Mouse (Mus musculus): ENCODE data around the gene Rpl27a. TPM values are rescaled to one million over a fixed set of nuclear protein-coding genes. Genes with fewer than 3 reads are reported as not detected.

The Rpl27a gene
- total and polyA plus RNA-seq, 3 experiments: 102 to 167 (median 105) TPM

- Histone ChIP-seq H3K4me1 (ENCODE audit: control insufficient read depth, insufficient read depth, low read length) (peaks cover 34% of the 10 kb centered on the region), H3K27me3 (ENCODE audit: control insufficient read depth, insufficient read depth, low read length) (no peaks in the 10 kb centered on the region), H3K9ac (ENCODE audit: low read depth, low read length) (no peak overlapping the region), H3K27ac (peak overlapping the region; percentile 5), H3K79me2 (replicated peaks; ENCODE audit: control insufficient read depth, insufficient read depth, low read length) (0 out of 2 replicates have a peak, but pooled peaks cover 1% of the 10 kb centered on the region), H3K36me3 (ENCODE audit: control insufficient read depth, insufficient read depth, low read length) (peaks cover 52% of the 10 kb centered on the region), H3K4me3 (no peak overlapping the region)
- DNase-seq: no peak
- no peak for TF ChIP-seq POLR2A (IDR thresholded peaks at IDR 0.05; ENCODE audit: insufficient read depth, low read depth, low read length)
- no peak for TF ChIP-seq EP300 (IDR thresholded peaks at IDR 0.05; ENCODE audit: insufficient read depth, low read depth, low read length)
- no peak for TF ChIP-seq CTCF (IDR thresholded peaks at IDR 0.05)
- intact Hi-C loops (cut with DNase I): no loop called here
- WGBS: 66% methylated on average over 5 of the region's 5 CpGs
Observed at GRCm38 (mm10) chr7:109546726-109547125, 27.8 kb downstream of the Rpl27a start.

GRCm38 (mm10) chr7:109559536-109559935 is 40.6 kb downstream of the Rpl27a start:
- Histone ChIP-seq H3K79me2 (replicated peaks; ENCODE audit: control insufficient read depth, insufficient read depth, low read length) (peaks cover 2% of the 10 kb centered on the region; the same call in 1 of the 2 replicates), H3K4me3 (no peak overlapping the region), H3K4me1 (ENCODE audit: control insufficient read depth, insufficient read depth, low read length) (peaks cover 25% of the 10 kb centered on the region), H3K27ac (peak overlapping the region; percentile 79), H3K27me3 (ENCODE audit: control insufficient read depth, insufficient read depth, low read length) (no peaks in the 10 kb centered on the region), H3K36me3 (ENCODE audit: control insufficient read depth, insufficient read depth, low read length) (peaks cover 32% of the 10 kb centered on the region), H3K9ac (ENCODE audit: low read depth, low read length) (0 out of 2 replicates have a peak overlapping the region, but pooled peaks have one; percentile 14)
- DNase-seq: peak; percentile 69 to 82
- 34% methylated on average over 6 of the region's 6 CpGs for WGBS
- intact Hi-C loops (cut with DNase I): no loop called here
- TF ChIP-seq CTCF (IDR thresholded peaks at IDR 0.05): no peak
- no peak for TF ChIP-seq POLR2A (IDR thresholded peaks at IDR 0.05; ENCODE audit: insufficient read depth, low read depth, low read length)
- TF ChIP-seq EP300 (IDR thresholded peaks at IDR 0.05; ENCODE audit: insufficient read depth, low read depth, low read length): 0 out of 2 replicates have a peak, but pooled peaks have one; percentile 10

- H3K4me3 ChIP-seq: no peak overlapping the region
- peaks cover 25% of the 10 kb centered on the region for H3K36me3 ChIP-seq (ENCODE audit: control insufficient read depth, insufficient read depth, low read length)
- no peak for TF ChIP-seq POLR2A (IDR thresholded peaks at IDR 0.05; ENCODE audit: insufficient read depth, low read depth, low read length)
- TF ChIP-seq EP300 (IDR thresholded peaks at IDR 0.05; ENCODE audit: insufficient read depth, low read depth, low read length): no peak
- TF ChIP-seq CTCF (IDR thresholded peaks at IDR 0.05): no peak
- DNase-seq: no peak
- H3K27ac ChIP-seq: peak overlapping the region; percentile 61
- no peaks in the 10 kb centered on the region for H3K27me3 ChIP-seq (ENCODE audit: control insufficient read depth, insufficient read depth, low read length)
- peaks cover 24% of the 10 kb centered on the region for H3K4me1 ChIP-seq (ENCODE audit: control insufficient read depth, insufficient read depth, low read length)
- intact Hi-C loops (cut with DNase I): no loop called here
- 19% methylated on average over 8 of the region's 8 CpGs for whole genome bisulfite sequencing
- H3K9ac ChIP-seq (ENCODE audit: low read depth, low read length): no peak overlapping the region
- H3K79me2 ChIP-seq (replicated peaks; ENCODE audit: control insufficient read depth, insufficient read depth, low read length): peaks cover 3% of the 10 kb centered on the region; the same call in 1 of the 2 replicates
Observed at GRCm38 (mm10) chr7:109561466-109562153, 42.7 kb downstream of the Rpl27a start.

GRCm38 (mm10) chr7:109562154-109562599 is 43.2 kb downstream of the Rpl27a start:
- no peak overlapping the region for H3K9ac ChIP-seq (ENCODE audit: low read depth, low read length)
- TF ChIP-seq EP300 (IDR thresholded peaks at IDR 0.05; ENCODE audit: insufficient read depth, low read depth, low read length) (no peak), CTCF (IDR thresholded peaks at IDR 0.05) (no peak), POLR2A (IDR thresholded peaks at IDR 0.05; ENCODE audit: insufficient read depth, low read depth, low read length) (no peak)

GRCm38 (mm10) chr7:109562676-109563075 is 43.7 kb downstream of the Rpl27a start:
- Histone ChIP-seq H3K4me1 (ENCODE audit: control insufficient read depth, insufficient read depth, low read length) (peaks cover 30% of the 10 kb centered on the region), H3K27me3 (ENCODE audit: control insufficient read depth, insufficient read depth, low read length) (no peaks in the 10 kb centered on the region), H3K9ac (ENCODE audit: low read depth, low read length) (no peak overlapping the region), H3K27ac (peak overlapping the region; percentile 61), H3K79me2 (replicated peaks; ENCODE audit: control insufficient read depth, insufficient read depth, low read length) (peaks cover 4% of the 10 kb centered on the region; the same call in 1 of the 2 replicates), H3K4me3 (no peak overlapping the region), H3K36me3 (ENCODE audit: control insufficient read depth, insufficient read depth, low read length) (peaks cover 29% of the 10 kb centered on the region)
- DNase-seq: no peak
- TF ChIP-seq POLR2A (IDR thresholded peaks at IDR 0.05; ENCODE audit: insufficient read depth, low read depth, low read length) (no peak), EP300 (IDR thresholded peaks at IDR 0.05; ENCODE audit: insufficient read depth, low read depth, low read length) (no peak), CTCF (IDR thresholded peaks at IDR 0.05) (no peak)
- intact Hi-C loops (cut with DNase I): no loop called here
- 41% methylated on average over 5 of the region's 5 CpGs for WGBS

More at GRCm38 (mm10) chr7:109562154-109562599, 43.2 kb downstream of the Rpl27a start:
- H3K27ac ChIP-seq: peak overlapping the region; percentile 61
- peaks cover 28% of the 10 kb centered on the region for H3K4me1 ChIP-seq (ENCODE audit: control insufficient read depth, insufficient read depth, low read length)
- no peak for DNase-seq
- peaks cover 3% of the 10 kb centered on the region; the same call in 1 of the 2 replicates for H3K79me2 ChIP-seq (replicated peaks; ENCODE audit: control insufficient read depth, insufficient read depth, low read length)
- 9% methylated on average over 4 of the region's 4 CpGs for WGBS
- no peak overlapping the region for H3K4me3 ChIP-seq
- no peaks in the 10 kb centered on the region for H3K27me3 ChIP-seq (ENCODE audit: control insufficient read depth, insufficient read depth, low read length)
- intact Hi-C loops (cut with DNase I): no loop called here
- peaks cover 25% of the 10 kb centered on the region for H3K36me3 ChIP-seq (ENCODE audit: control insufficient read depth, insufficient read depth, low read length)

All from heart, adult 2 months (tissue).